Mouse (Mus musculus): Measurements from ENCODE around the gene Etv6.

DNA sequence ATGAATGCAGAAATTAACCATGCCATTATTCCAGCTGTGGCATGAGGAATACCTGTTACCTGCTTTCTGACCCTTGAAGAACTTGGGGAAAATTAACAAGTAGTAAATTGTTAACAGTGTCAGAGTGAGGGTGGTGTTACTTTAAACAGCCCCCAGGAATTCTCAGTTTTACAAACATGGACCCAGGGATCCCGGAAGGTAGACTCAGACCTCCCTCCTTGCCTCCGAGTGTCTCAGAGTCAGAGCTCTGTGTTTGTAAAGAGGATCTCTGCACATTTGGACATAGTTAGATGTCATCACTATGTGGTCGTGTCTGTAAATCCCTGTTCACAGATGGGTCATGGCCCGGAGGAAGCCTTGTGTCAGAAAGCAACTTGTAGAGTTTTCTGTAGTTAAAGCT, 124.2 kb downstream of the Etv6 start:
- TF ChIP-seq CTCF (IDR thresholded peaks at IDR 0.05; ENCODE audit: low read depth): no peak
- TF ChIP-seq EP300 (optimal IDR thresholded peaks at IDR 0.05): no peak
